Mouse (Mus musculus) intestine, postnatal 0 days (tissue): ENCODE data around the gene Smco3. TPM values are rescaled to one million over a fixed set of nuclear protein-coding genes. Genes with fewer than 3 reads are reported as not detected.
"Not testable (repeated sequence)": the region's sequence is repeated elsewhere in the genome, so short reads cannot be mapped to it uniquely, and the experiment has no call there.

Experiments used
- ATAC-seq: fragments of 200-750 bp; cut with Nextera tagmentation; 2 replicates; pipeline ENCODE4 v1.8.0; 2017; ENCODE audit warnings: mild to moderate bottlenecking, moderate TSS enrichment, moderate library complexity
- H3K27ac ChIP-seq: fragments of 300-500 bp; sonication (generic); 2 replicates; pipeline ENCODE4 v1.5.1; 2014; ENCODE audit warnings: mild to moderate bottlenecking, low read depth, low read length, moderate library complexity
- H3K27me3 ChIP-seq: fragments of 300-500 bp; sonication (generic); replicated peaks from 2 replicates; pipeline ENCODE4 v1.6.1; 2014; ENCODE audit warnings: low read length, mixed read lengths; ENCODE audit not compliant: control insufficient read depth, insufficient read depth
- H3K36me3 ChIP-seq: fragments of 300-500 bp; sonication (generic); 2 replicates; pipeline ENCODE4 v1.6.1; 2014; ENCODE audit warnings: mild to moderate bottlenecking, moderate library complexity; ENCODE audit not compliant: control insufficient read depth, insufficient read depth
- H3K4me1 ChIP-seq: fragments of 300-500 bp; sonication (generic); replicated peaks from 2 replicates; pipeline ENCODE4 v1.6.1; 2014; ENCODE audit warnings: antibody characterized with exemption, low read length, mixed read lengths; ENCODE audit not compliant: control insufficient read depth, insufficient read depth
- H3K4me2 ChIP-seq: fragments of 300-500 bp; sonication (generic); replicated peaks from 2 replicates; pipeline ENCODE4 v1.6.1; 2014; ENCODE audit warnings: low read depth, mild to moderate bottlenecking, moderate library complexity
- H3K4me3 ChIP-seq: fragments of 300-500 bp; sonication (generic); 2 replicates; pipeline ENCODE4 v1.5.1; 2014; ENCODE audit warnings: low read depth, low read length
- H3K9ac ChIP-seq: fragments of 300-500 bp; sonication (generic); 2 replicates; pipeline ENCODE4 v1.6.1; 2014; ENCODE audit warnings: mild to moderate bottlenecking, low read depth, low read length
- H3K9me3 ChIP-seq: fragments of 300-500 bp; sonication (generic); 2 replicates; pipeline ENCODE4 v1.6.1; 2016; ENCODE audit warnings: mixed run types; ENCODE audit not compliant: control insufficient read depth
- CTCF ChIP-seq: sonication (generic); IDR thresholded peaks from 2 replicates; pipeline ENCODE4 v1.5.1; 2016; ENCODE audit warnings: low read depth, mild to moderate bottlenecking, control low read depth, antibody characterized with exemption, moderate library complexity
- WGBS: fragments of 180-500 bp; shearing (Covaris S2); extraction: QIAGEN DNeasy Blood & Tissue Kit; methylation state at CpG from one replicate; pipeline ENCODE4 v1.1.7; 2014; 5-methylcytosine and 5-hydroxymethylcytosine counted together
- polyA plus RNA-seq: library from polyadenylated mRNA; unstranded; fragments of >200 nt; fragmentation: Nextera tagmentation; extraction: Ambion mirVana; gene quantifications from 2 replicates; pipeline ENCODE4 v1.2.1, GENCODE M21; 2015

The Smco3 gene
- polyA plus RNA-seq, result 0.76 and 1.3 TPM in 2 replicates

DNA sequence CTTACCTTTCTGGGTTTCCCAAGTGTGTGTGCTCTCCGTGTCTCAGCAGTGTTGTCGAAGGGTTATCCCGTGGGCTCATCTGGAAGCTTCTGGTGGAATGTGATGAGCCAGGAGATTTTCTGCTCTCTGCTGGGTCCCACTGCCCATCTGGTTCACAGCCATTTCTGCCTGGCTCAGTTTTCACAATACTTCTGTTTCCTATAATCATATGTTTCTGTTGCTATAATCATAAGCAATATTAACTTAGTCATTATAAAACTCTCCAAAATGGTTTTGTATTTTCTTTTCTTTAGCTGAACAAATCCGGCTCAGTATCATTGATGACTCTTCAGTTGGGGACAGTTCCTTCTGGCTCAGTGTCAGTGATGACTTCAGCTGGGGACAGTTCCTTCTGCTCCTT, at the start of gene Smco3:
Smco3 (minus strand) TSS at position 101 of the 400 bp plus-strand sequence.
- Histone ChIP-seq H3K36me3 (no peaks in the 10 kb centered on the region), H3K9me3 (no peaks in the 10 kb centered on the region), H3K27me3 (no peaks in the 10 kb centered on the region), H3K4me2 (no peak within 1 kb of the TSS), H3K27ac (no peak within 1 kb of the TSS), H3K4me1 (no peaks in the 10 kb centered on the region), H3K9ac (no peak within 1 kb of the TSS), H3K4me3 (no peak within 1 kb of the TSS)
- TF ChIP-seq CTCF, result no peak
- WGBS, result 47% methylated on average over 4 of the region's 4 CpGs
- ATAC-seq, result no peak

GRCm38 (mm10) chr6:136884766-136885165, 49.5 kb upstream of the Smco3 start:
- H3K36me3 ChIP-seq, H3K4me2 ChIP-seq, H3K27me3 ChIP-seq, H3K4me1 ChIP-seq, ATAC-seq, H3K9me3 ChIP-seq, H3K27ac ChIP-seq, H3K9ac ChIP-seq, H3K4me3 ChIP-seq: not testable (repeated sequence)
- 55% methylated on average over 1 of the region's 1 CpGs for WGBS

- WGBS, result 93% methylated on average over 6 of the region's 6 CpGs
- ATAC-seq, result no peak
- Histone ChIP-seq H3K4me2 (no peak overlapping the region), H3K4me1 (no peaks in the 10 kb centered on the region), H3K27me3 (no peaks in the 10 kb centered on the region), H3K27ac (no peak overlapping the region), H3K4me3 (no peak overlapping the region), H3K9me3 (no peaks in the 10 kb centered on the region), H3K9ac (no peak overlapping the region), H3K36me3 (no peaks in the 10 kb centered on the region)
- TF ChIP-seq CTCF, result no peak
These were observed 48.7 kb upstream of the Smco3 start for GRCm38 (mm10) chr6:136883961-136884360.

DNA sequence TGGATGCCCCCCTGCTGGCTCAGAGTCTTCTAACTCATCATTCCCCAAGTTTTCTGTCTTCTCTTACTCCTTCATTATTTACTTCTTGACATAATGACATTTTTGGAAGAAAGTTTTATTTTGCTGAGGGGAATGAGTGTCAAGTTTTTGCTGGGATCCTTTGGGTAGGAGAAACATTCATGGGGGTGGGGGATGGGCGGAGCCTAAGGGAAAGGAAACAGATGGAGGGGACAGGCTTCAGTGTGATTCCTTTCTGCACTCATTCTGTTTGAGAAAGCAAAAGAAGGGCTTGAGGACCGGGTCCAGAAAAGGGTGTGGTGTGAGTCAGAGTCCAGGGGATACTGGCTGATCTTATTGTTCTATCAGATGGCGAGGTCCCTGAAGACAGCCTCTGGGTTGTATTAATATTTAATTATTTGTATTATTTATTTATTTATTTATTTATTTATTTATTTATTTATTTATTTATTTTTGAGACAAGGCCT, 48.2 kb upstream of the Smco3 start:
- H3K4me2 ChIP-seq, result no peak overlapping the region
- no peaks in the 10 kb centered on the region for H3K9me3 ChIP-seq
- no peaks in the 10 kb centered on the region for H3K4me1 ChIP-seq
- H3K27ac ChIP-seq, result no peak overlapping the region
- H3K4me3 ChIP-seq, result no peak overlapping the region
- TF ChIP-seq CTCF, result no peak
- no peak for ATAC-seq
- WGBS, result 64% methylated on average over 3 of the region's 3 CpGs
- no peaks in the 10 kb centered on the region for H3K36me3 ChIP-seq
- H3K9ac ChIP-seq, result no peak overlapping the region
- no peaks in the 10 kb centered on the region for H3K27me3 ChIP-seq

GRCm38 (mm10) chr6:136881678-136882077, 46.4 kb upstream of the Smco3 start:
- no peaks in the 10 kb centered on the region for H3K27me3 ChIP-seq
- H3K4me3 ChIP-seq, result no peak overlapping the region
- H3K4me1 ChIP-seq, result no peaks in the 10 kb centered on the region
- H3K9me3 ChIP-seq, result no peaks in the 10 kb centered on the region
- H3K36me3 ChIP-seq, result no peaks in the 10 kb centered on the region
- 67% methylated on average over 8 of the region's 8 CpGs for WGBS
- no peak for TF ChIP-seq CTCF
- ATAC-seq, result no peak
- H3K4me2 ChIP-seq, result no peak overlapping the region
- H3K27ac ChIP-seq, result no peak overlapping the region
- H3K9ac ChIP-seq, result no peak overlapping the region

- H3K36me3 ChIP-seq, result no peaks in the 10 kb centered on the region
- peak within 1 kb of the TSS; percentile 35; the same call in 1 of the 2 replicates for H3K4me2 ChIP-seq
- H3K4me1 ChIP-seq, result no peaks in the 10 kb centered on the region
- TF ChIP-seq CTCF, result 0 out of 2 replicates have a peak, but pooled peaks have one; percentile 2
- no peak within 1 kb of the TSS for H3K9ac ChIP-seq
- ATAC-seq, result no peak
- H3K9me3 ChIP-seq, result no peaks in the 10 kb centered on the region
- H3K4me3 ChIP-seq, result peak within 1 kb of the TSS; percentile 20; the same call in 1 of the 2 replicates
- no peaks in the 10 kb centered on the region for H3K27me3 ChIP-seq
- H3K27ac ChIP-seq, result no peak within 1 kb of the TSS
- WGBS, result 43% methylated on average over 9 of the region's 9 CpGs
These were observed 40.4 kb upstream of the Smco3 start, which contains the start of gene Mgp for GRCm38 (mm10) chr6:136875670-136876069. TSS of gene Mgp (minus strand) at chr6:136875823.

GRCm38 (mm10) chr6:136874599-136874998, 39.3 kb upstream of the Smco3 start:
- WGBS, result 49% methylated on average over 8 of the region's 8 CpGs
- H3K4me1 ChIP-seq, result no peaks in the 10 kb centered on the region
- H3K9ac ChIP-seq, result no peak overlapping the region
- ATAC-seq, result no peak
- H3K9me3 ChIP-seq, result no peaks in the 10 kb centered on the region
- no peaks in the 10 kb centered on the region for H3K36me3 ChIP-seq
- H3K27ac ChIP-seq, result no peak overlapping the region
- H3K4me3 ChIP-seq, result no peak overlapping the region
- TF ChIP-seq CTCF, result no peak
- H3K27me3 ChIP-seq, result no peaks in the 10 kb centered on the region
- H3K4me2 ChIP-seq, result 0 out of 2 replicates have a peak overlapping the region, but pooled peaks have one; percentile 35
